In genomic region chr2:48456072-48457040, GRCm38 (mm10) we compare ENCODE assay signal across 8 mouse cellular contexts.
A peak's percentile ranks its signal among the peaks of the same experiment; 100 is the strongest.
DNase-seq lines count a peak whose midpoint lies in the region.

No protein-coding gene starts in this region.

- intact Hi-C loops in left cerebral cortex, postnatal 36 days (cut with DNase I), result no loop called here

- DNase-seq in gastrocnemius, adult 8-10 months (ENCODE audit: low spot score in 2 of 2), result peak; percentile 14 to 41
- DNase-seq in gastrocnemius, postnatal 4 days (ENCODE audit: low spot score in 2 of 2), result no peak
- DNase-seq in CD4-positive helper T cell, adult 2 months (ENCODE audit: low read depth, low spot score), result peak; percentile 23
- peak; percentile 57 to 60 for DNase-seq in cerebellum, postnatal 25 days
- DNase-seq in left cerebral cortex, postnatal 36 days (ENCODE audit: low spot score in 2 of 2), result peak; percentile 31 to 33
- peak; percentile 55 for DNase-seq in telencephalon, adult 2 months (ENCODE audit: low read depth, low spot score)
- DNase-seq in thymus, postnatal 10 days (ENCODE audit: low spot score in 2 of 2), result no peak
- no peak for DNase-seq in ovary, postnatal 36 days (ENCODE audit: low spot score)

Comparison
In these comparisons a context has a peak if more than half of its experiments do, and no peak if none do; other contexts are left out.
1. DNase-seq: peak in gastrocnemius, adult 8-10 months (2 of 2), CD4-positive helper T cell, adult 2 months (single experiment), cerebellum, postnatal 25 days (2 of 2), left cerebral cortex, postnatal 36 days (2 of 2) and telencephalon, adult 2 months (single experiment); none in gastrocnemius, postnatal 4 days (0 of 2), thymus, postnatal 10 days (0 of 2) and ovary, postnatal 36 days (single experiment).